Mouse (Mus musculus) liver, adult 2 months (tissue): Measurements from ENCODE around the gene Psma3. TPM values are rescaled to one million over a fixed set of nuclear protein-coding genes. Genes with fewer than 3 reads are reported as not detected.

Source experiments
- DNase-seq: peaks from one replicate; pipeline ENCODE4 v3.0.0-alpha.2; 2011; ENCODE audit warnings: low read depth, low spot score; ENCODE audit errors: extremely low read depth
- H3K27ac ChIP-seq: fragments of 200-500 bp; replicated peaks from 2 replicates; pipeline ENCODE4 v1.5.1; 2012; ENCODE audit warnings: low read depth, mild to moderate bottlenecking, control low read depth, inconsistent platforms, low read length; ENCODE audit not compliant: insufficient read depth
- H3K27me3 ChIP-seq: fragments of 200-500 bp; 2 replicates; pipeline ENCODE4 v1.6.1; 2012; ENCODE audit warnings: mild to moderate bottlenecking, moderate library complexity, low read length, inconsistent platforms; ENCODE audit not compliant: control insufficient read depth, insufficient read depth
- H3K36me3 ChIP-seq: fragments of 200-500 bp; 2 replicates; pipeline ENCODE4 v1.6.1; 2012; ENCODE audit warnings: low read length, inconsistent platforms; ENCODE audit not compliant: control insufficient read depth, insufficient read depth
- H3K4me1 ChIP-seq: fragments of 200-500 bp; 2 replicates; pipeline ENCODE4 v1.6.1; 2011; ENCODE audit warnings: low read length; ENCODE audit not compliant: control insufficient read depth, insufficient read depth
- H3K4me3 ChIP-seq: fragments of 200-500 bp; 2 replicates; pipeline ENCODE4 v1.5.1; 2011; ENCODE audit warnings: low read depth, mild to moderate bottlenecking, control low read depth, low read length, moderate library complexity; ENCODE audit not compliant: insufficient read depth
- H3K79me2 ChIP-seq: fragments of 200-500 bp; 2 replicates; pipeline ENCODE4 v1.6.1; 2012; ENCODE audit warnings: inconsistent platforms, mild to moderate bottlenecking, low read length, moderate library complexity; ENCODE audit not compliant: control insufficient read depth, insufficient read depth
- H3K9ac ChIP-seq: fragments of 200-500 bp; 2 replicates; pipeline ENCODE4 v1.6.1; 2012; ENCODE audit warnings: low read depth, mild to moderate bottlenecking, control low read depth, inconsistent platforms, low read length
- CTCF ChIP-seq: fragments of 200-500 bp; IDR thresholded peaks from 2 replicates; pipeline ENCODE4 v1.5.1; 2011; ENCODE audit warnings: low read depth, low read length, control low read depth
- POLR2A ChIP-seq: fragments of 200-500 bp; IDR thresholded peaks from 2 replicates; pipeline ENCODE4 v1.6.1; 2011; ENCODE audit warnings: low read length, control low read depth; ENCODE audit not compliant: insufficient read depth; ENCODE audit errors: extremely low read depth
- WGBS: fragments of 180-500 bp; shearing (Covaris S2); methylation state at CpG from one replicate; pipeline ENCODE4 v1.1.7; 2018; 5-methylcytosine and 5-hydroxymethylcytosine counted together
- polyA plus RNA-seq: library from polyadenylated mRNA; depleted of rRNA; stranded (reverse); fragments of >200 nt; gene quantifications from 2 replicates; pipeline ENCODE4 v1.2.3, GENCODE M21; 2012
- total RNA-seq: library from RNA; depleted of rRNA; stranded (reverse); fragments of >200 nt; gene quantifications from 2 replicates; pipeline ENCODE4 v1.2.3, GENCODE M21; 2014

Psma3 gene
- total and polyA plus RNA-seq, 2 experiments = 27.7 to 240 TPM

DNA sequence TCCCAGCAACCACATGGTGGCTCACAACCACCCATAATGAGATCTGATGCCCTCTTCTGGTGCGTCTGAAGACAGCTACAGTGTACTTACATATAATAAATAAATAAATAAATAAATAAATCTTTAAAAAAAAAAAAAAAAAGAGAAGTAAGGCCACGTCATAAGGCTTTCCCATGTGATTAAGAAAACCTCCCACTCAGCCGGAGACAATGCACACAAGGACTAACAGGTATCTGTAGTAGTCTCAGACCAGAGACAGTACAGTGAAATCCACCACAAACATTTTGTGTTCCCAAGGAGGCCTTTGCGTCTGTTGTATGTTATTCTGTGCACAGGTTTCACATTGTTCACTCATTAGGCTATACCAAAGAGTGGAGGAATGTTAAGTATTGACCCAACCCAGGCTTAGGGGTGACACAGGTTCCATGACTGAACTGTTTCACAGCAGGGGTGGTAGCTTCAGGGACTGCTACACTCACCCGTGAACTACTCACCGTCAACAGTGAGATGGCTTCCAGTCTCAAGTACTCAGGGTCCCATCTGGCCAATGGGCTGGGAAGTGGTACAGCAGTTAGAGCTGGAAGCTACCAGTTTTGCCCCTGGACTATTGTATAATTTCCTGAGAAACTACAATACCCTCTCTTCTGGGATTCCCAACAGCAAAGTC lies 29.5 kb downstream of the Psma3 start:
- H3K4me3 ChIP-seq = no peak overlapping the region
- H3K9ac ChIP-seq = no peak overlapping the region
- no peak for TF ChIP-seq POLR2A
- no peak for TF ChIP-seq CTCF
- WGBS = 96% methylated on average over 5 of the region's 6 CpGs
- H3K36me3 ChIP-seq = peaks cover 42% of the 10 kb centered on the region
- no peaks in the 10 kb centered on the region for H3K79me2 ChIP-seq
- no peak for DNase-seq
- H3K27me3 ChIP-seq = no peaks in the 10 kb centered on the region
- H3K27ac ChIP-seq = no peak overlapping the region
- H3K4me1 ChIP-seq = peaks cover 26% of the 10 kb centered on the region

DNA sequence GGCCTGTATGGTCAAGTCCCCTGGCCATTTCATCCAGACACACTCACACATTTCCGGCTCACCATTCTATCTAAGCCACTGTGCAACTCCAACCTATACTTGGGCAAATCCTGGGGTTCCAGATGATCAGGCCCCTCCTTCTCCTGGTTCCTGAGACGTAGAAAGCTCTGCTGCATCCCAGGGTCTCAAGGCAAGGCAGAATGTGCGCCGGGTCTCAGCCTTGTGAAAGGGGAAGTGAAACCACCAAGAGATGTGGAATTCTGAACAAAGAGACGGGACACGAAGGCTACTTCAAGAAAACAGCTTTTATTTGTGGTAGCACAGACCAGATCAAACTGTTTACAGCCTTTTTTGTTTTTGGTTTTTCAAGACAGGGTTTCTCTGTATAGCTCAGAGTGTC lies 31.7 kb downstream of the Psma3 start:
- Histone ChIP-seq H3K9ac (no peak overlapping the region), H3K4me1 (peaks cover 10% of the 10 kb centered on the region; the same call in 1 of the 2 replicates), H3K27ac (no peak overlapping the region), H3K79me2 (no peaks in the 10 kb centered on the region; the same call in 1 of the 2 replicates), H3K36me3 (peaks cover 48% of the 10 kb centered on the region), H3K4me3 (no peak overlapping the region), H3K27me3 (no peaks in the 10 kb centered on the region)
- DNase-seq = no peak
- WGBS = 84% methylated on average over 6 of the region's 6 CpGs
- no peak for TF ChIP-seq CTCF
- no peak for TF ChIP-seq POLR2A

DNA sequence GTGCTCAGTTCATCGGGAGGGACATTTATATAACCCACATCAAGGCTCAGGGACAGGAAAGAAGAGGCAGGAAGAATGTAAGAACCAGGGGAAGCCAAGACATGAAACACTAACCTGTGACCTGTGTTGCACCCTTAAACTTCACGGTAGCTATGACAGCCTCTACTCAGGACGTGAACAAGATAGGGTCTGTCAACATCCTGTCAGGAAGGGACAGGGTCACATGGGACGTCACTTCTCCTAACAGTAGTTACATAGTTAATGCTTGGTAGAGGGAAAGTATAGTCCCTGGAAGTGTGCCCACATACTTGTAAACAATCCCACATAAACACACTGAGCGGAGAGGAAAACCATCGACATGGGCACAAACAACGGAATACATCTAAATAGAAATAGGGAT lies 32.5 kb downstream of the Psma3 start:
- H3K36me3 ChIP-seq = peaks cover 49% of the 10 kb centered on the region

DNA sequence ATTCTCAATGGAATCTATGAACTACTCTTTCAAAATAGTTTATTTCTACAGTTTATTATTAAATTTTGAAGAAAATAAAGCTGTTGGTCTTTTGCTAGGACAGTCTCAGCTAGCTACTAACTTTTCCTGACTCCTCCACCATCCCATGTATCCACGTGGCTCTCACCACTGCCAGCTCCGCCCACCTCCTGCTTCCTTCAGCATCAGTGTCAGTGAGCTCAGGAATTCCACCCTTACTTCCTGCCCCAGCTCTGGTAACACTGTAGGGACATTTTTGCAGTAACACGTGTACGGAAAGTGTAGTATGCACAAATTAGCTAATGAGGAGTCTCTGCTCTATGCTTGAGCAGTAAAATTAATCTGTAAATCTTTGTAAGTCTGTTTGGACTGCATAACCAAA lies 35.3 kb downstream of the Psma3 start:
- H3K27ac ChIP-seq = no peak overlapping the region
- TF ChIP-seq CTCF (no peak), POLR2A (no peak)
- no peaks in the 10 kb centered on the region for H3K27me3 ChIP-seq
- peaks cover 7% of the 10 kb centered on the region; the same call in 1 of the 2 replicates for H3K4me1 ChIP-seq
- DNase-seq = no peak
- 61% methylated on average over 4 of the region's 4 CpGs for whole genome bisulfite sequencing
- H3K79me2 ChIP-seq = peaks cover 6% of the 10 kb centered on the region; the same call in 1 of the 2 replicates
- no peak overlapping the region for H3K9ac ChIP-seq
- H3K36me3 ChIP-seq = peaks cover 52% of the 10 kb centered on the region
- H3K4me3 ChIP-seq = no peak overlapping the region

More for the DNA sequence above, 32.5 kb downstream of the Psma3 start:
- TF ChIP-seq POLR2A = no peak
- no peak for TF ChIP-seq CTCF
- Histone ChIP-seq H3K27ac (no peak overlapping the region), H3K79me2 (no peaks in the 10 kb centered on the region; the same call in 1 of the 2 replicates), H3K9ac (no peak overlapping the region), H3K4me3 (no peak overlapping the region), H3K27me3 (no peaks in the 10 kb centered on the region), H3K4me1 (peaks cover 6% of the 10 kb centered on the region; the same call in 1 of the 2 replicates)
- 76% methylated on average over 7 of the region's 7 CpGs for WGBS
- no peak for DNase-seq

DNA sequence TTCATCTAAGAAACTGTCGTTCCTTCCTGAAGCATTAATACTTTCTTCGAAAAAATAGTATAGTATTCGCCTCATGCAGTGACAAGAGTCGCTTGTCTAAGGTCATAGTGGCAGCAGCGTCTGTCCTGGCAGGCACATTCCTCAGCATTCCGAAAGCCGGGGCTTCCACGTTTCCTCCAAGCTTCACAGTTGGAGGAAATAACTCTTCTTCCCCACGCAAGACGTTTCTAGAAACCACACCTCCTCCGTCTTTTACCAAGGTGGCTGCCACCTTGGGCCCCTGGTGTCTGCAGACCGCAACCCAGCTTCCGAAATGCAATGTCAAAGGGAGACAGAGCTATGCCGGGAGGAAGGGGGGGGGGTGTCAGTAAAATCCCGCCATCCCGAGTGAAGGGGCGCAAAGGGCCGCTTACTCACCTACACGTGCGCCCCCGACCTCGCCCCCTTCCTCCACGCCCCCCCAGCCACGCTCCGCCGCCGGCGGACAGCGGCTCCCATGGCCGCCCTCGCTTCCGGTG lies 40.5 kb downstream of the Psma3 start:
- Histone ChIP-seq H3K79me2 (peaks cover 22% of the 10 kb centered on the region), H3K36me3 (peaks cover 19% of the 10 kb centered on the region), H3K27ac (peak overlapping the region; percentile 97), H3K9ac (peak overlapping the region; percentile 96), H3K4me1 (peaks cover 6% of the 10 kb centered on the region; the same call in 1 of the 2 replicates), H3K27me3 (no peaks in the 10 kb centered on the region), H3K4me3 (peak overlapping the region; percentile 96)
- TF ChIP-seq CTCF (no peak), POLR2A (no peak)
- DNase-seq = peak; percentile 45
- under 1% methylated on average over 31 of the region's 32 CpGs for WGBS

DNA sequence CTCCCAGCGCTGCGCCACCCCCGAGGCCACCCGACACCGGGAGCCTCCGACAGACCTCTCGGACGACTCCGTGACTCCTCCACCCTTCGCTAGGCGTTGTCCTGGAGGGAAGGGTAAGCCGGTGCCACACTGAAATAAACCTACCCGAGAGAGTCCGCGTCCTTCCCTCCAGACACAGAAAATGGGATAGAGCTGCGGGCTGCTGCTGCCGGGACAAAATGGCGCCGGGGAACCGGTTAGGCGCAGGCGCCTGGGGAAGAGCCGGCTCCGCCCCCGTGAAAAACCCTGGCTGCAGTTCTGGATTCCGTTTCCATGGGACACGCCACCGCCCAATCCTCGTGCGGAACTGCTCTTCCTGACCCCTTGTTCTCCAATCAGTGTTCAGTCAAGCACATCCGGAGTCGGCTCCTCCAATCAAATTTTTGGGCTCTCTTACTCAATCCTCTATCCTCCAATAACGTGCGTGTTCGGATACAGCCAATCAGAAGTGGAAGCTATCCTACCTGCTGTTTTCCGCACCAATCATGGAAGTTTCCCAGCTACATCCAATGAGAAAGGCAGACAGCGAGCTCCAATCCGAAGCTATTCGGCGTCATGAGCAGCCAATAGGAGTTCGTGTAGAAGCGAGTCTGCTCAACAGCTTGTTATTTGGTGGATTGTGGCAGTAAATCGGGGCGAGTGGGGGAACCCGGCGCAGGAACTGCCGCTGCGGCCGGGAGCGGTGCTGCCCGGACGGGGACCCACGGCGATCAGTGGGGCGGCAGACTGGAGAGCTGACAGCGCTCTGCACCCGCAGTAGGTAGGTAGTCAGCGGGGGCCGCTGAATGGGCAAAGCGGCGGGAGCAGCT lies 41.2 kb downstream of the Psma3 start, which contains the start of gene Arid4a:
Gene Arid4a, plus strand, starts transcription at position 628 of the 848 bp plus-strand sequence.
- Histone ChIP-seq H3K9ac (peak within 1 kb of the TSS; percentile 96), H3K4me3 (peak within 1 kb of the TSS; percentile 96), H3K4me1 (peaks cover 6% of the 10 kb centered on the region; the same call in 1 of the 2 replicates), H3K27me3 (no peaks in the 10 kb centered on the region), H3K36me3 (peaks cover 20% of the 10 kb centered on the region), H3K27ac (peak within 1 kb of the TSS; percentile 97), H3K79me2 (peaks cover 25% of the 10 kb centered on the region)
- peak; percentile 100 for DNase-seq
- TF ChIP-seq POLR2A (peak; percentile 98), CTCF (no peak)
- WGBS = under 1% methylated on average over 60 of the region's 61 CpGs
